Mouse (Mus musculus) limb, embryonic 14.5 days (tissue): ENCODE data around the gene Lzic. TPM values are rescaled to one million over a fixed set of nuclear protein-coding genes. Genes with fewer than 3 reads are reported as not detected.

Source experiments
- ATAC-seq: fragments of 200-750 bp; cut with Nextera tagmentation; 2 replicates; pipeline ENCODE4 v1.8.0; 2017; ENCODE audit warnings: low read depth, moderate number of reproducible peaks, moderate TSS enrichment; ENCODE audit not compliant: low FRiP score
- DNase-seq: peaks from one replicate; pipeline ENCODE4 v3.0.0-alpha.2; 2015; ENCODE audit warnings: low spot score
- H3K27ac ChIP-seq: fragments of 300-500 bp; sonication (generic); replicated peaks from 2 replicates; pipeline ENCODE4 v1.5.1; 2014; ENCODE audit warnings: low read depth, mild to moderate bottlenecking, low read length, moderate library complexity, mixed read lengths
- H3K27me3 ChIP-seq: fragments of 300-500 bp; sonication (generic); 2 replicates; pipeline ENCODE4 v1.6.1; 2014; ENCODE audit warnings: low read length, mixed read lengths; ENCODE audit not compliant: control insufficient read depth, insufficient read depth
- H3K36me3 ChIP-seq: fragments of 300-500 bp; sonication (generic); 2 replicates; pipeline ENCODE4 v1.6.1; 2014; ENCODE audit warnings: mild to moderate bottlenecking, low read length, moderate library complexity, mixed read lengths; ENCODE audit not compliant: control insufficient read depth, insufficient read depth
- H3K4me1 ChIP-seq: fragments of 300-500 bp; sonication (generic); 2 replicates; pipeline ENCODE4 v1.6.1; 2014; ENCODE audit warnings: antibody characterized with exemption, low read length, mixed read lengths; ENCODE audit not compliant: control insufficient read depth, insufficient read depth
- H3K4me2 ChIP-seq: fragments of 300-500 bp; sonication (generic); replicated peaks from 2 replicates; pipeline ENCODE4 v1.6.1; 2014; ENCODE audit warnings: low read depth, mild to moderate bottlenecking, low read length, moderate library complexity; ENCODE audit not compliant: severe bottlenecking
- H3K4me3 ChIP-seq: fragments of 300-500 bp; sonication (generic); replicated peaks from 2 replicates; pipeline ENCODE4 v1.5.1; 2014; ENCODE audit warnings: low read length
- H3K9ac ChIP-seq: fragments of 300-500 bp; sonication (generic); 2 replicates; pipeline ENCODE4 v1.6.1; 2014; ENCODE audit warnings: mild to moderate bottlenecking, low read depth, low read length, moderate library complexity; ENCODE audit not compliant: severe bottlenecking
- H3K9me3 ChIP-seq: fragments of 300-500 bp; sonication (generic); 2 replicates; pipeline ENCODE4 v1.6.1; 2016; ENCODE audit warnings: low read length; ENCODE audit not compliant: control insufficient read depth
- POLR2A ChIP-seq: fragments of 200-500 bp; IDR thresholded peaks from 2 replicates; pipeline ENCODE4 v1.8.0; 2012; ENCODE audit warnings: inconsistent platforms, mild to moderate bottlenecking, moderate library complexity, borderline replicate concordance; ENCODE audit not compliant: insufficient read depth, insufficient read length; ENCODE audit errors: extremely low read depth
- WGBS: fragments of 180-500 bp; shearing (Covaris S2); extraction: QIAGEN DNeasy Blood & Tissue Kit; methylation state at CpG from one replicate; pipeline ENCODE4 v1.1.7; 2014; 5-methylcytosine and 5-hydroxymethylcytosine counted together
- polyA plus RNA-seq, 2 experiments: library from polyadenylated mRNA; depleted of rRNA in 1 of 2; stranded (reverse) in 1 of 2; unstranded in 1 of 2; fragments of >200 nt; fragmentation: Nextera tagmentation in 1 of 2; extraction: Ambion mirVana in 1 of 2; gene quantifications; 2 replicates each; pipeline versions ENCODE4 v1.2.1 to v1.2.3; 2012 to 2014

Gene Lzic
- polyA plus RNA-seq, 2 experiments, result 36.1 to 54.0 TPM

DNA sequence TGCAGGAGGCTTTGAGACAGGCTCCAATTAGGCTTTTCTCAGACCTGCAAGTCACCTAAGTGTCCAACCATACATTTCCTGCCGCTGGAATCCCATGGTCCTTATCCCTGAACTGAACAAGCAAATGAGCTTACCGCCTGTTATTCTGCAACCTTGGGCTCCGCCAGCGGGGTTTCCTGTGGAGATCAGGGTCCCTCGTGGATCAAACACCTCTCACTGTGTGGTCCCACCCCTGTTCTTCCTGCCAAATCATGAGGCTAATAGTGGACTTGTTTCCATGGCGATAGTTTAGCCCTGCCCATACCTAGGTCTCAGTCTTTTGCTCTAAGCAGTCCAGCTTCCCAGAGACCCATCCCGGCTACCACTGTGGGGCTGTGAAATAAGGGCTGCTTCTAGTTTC lies 41.3 kb downstream of the Lzic start:
- Histone ChIP-seq H3K4me3 (no peak overlapping the region), H3K9ac (0 out of 2 replicates have a peak overlapping the region, but pooled peaks have one; percentile 5), H3K27me3 (no peaks in the 10 kb centered on the region), H3K36me3 (no peaks in the 10 kb centered on the region; the same call in 1 of the 2 replicates), H3K27ac (peak overlapping the region; percentile 44; the same call in 1 of the 2 replicates), H3K4me2 (no peak overlapping the region), H3K9me3 (no peaks in the 10 kb centered on the region), H3K4me1 (peaks cover 17% of the 10 kb centered on the region)
- DNase-seq (peak; percentile 63), ATAC-seq (peak; percentile 83)
- no peak for TF ChIP-seq POLR2A
- WGBS, result 17% methylated on average over 7 of the region's 7 CpGs

DNA sequence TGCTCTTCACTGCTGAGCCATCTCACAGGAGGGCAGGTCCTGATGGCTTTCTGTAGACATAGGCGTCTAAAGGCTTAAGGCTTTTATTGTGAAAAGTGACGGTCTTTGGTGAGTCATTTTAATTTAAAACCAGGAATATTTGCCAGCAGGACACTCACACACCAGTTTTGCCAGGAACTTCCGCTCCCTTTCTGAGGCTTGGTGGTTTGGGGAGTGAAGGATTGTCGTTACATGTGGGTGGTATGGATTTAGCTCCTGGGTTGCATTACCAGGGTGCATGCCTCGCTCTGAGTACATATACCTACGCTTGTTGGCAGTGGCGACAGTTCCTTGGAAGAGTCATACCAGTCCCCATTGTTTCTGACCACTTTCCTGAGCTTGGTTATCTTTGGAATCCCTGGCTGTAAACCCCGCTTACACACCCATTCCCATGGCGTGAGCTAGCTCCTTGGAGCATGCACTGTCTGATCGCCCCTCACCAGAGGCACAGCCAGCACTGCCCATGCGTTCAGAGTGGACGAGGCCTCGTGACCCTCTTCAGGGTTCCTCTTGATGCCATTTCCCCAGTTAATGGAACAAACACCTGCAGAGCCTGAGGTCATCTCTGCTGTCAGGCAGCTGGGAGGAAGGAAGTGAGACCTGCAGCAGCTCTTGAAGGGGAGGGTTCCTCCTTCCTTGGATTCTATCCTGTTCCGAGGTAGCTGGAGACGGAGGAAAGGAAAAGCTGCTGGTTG lies 42.8 kb downstream of the Lzic start:
- Histone ChIP-seq H3K4me1 (peaks cover 17% of the 10 kb centered on the region), H3K36me3 (peaks cover 4% of the 10 kb centered on the region; the same call in 1 of the 2 replicates), H3K4me2 (no peak overlapping the region), H3K9me3 (no peaks in the 10 kb centered on the region), H3K9ac (no peak overlapping the region), H3K27me3 (no peaks in the 10 kb centered on the region), H3K4me3 (no peak overlapping the region), H3K27ac (no peak overlapping the region)
- WGBS, result 71% methylated on average over 15 of the region's 15 CpGs
- TF ChIP-seq POLR2A, result no peak
- no peak for ATAC-seq
- DNase-seq, result no peak

DNA sequence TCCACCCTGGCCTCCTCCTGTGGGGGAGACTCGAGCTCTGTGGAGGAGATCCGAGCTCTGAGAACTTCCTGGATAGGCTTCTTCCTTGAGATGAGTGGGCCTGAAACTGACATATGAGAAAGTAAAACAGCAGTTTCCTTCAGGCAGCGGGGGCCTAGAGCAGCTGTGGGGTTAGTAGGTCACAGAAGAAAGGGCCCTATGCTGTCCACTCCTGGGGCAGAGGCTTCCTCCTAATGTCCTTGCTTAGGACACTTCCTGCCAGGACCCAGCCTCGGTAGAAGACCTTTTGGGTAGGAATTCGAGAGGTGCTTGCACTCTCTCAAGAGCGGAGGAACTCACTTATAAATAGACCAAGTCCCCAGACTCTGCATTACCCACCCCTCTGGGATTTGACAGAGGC lies 44.7 kb downstream of the Lzic start:
- Histone ChIP-seq H3K27me3 (no peaks in the 10 kb centered on the region), H3K36me3 (peaks cover 7% of the 10 kb centered on the region; the same call in 1 of the 2 replicates), H3K9ac (no peak overlapping the region), H3K4me3 (no peak overlapping the region), H3K4me2 (no peak overlapping the region), H3K4me1 (peaks cover 17% of the 10 kb centered on the region), H3K9me3 (no peaks in the 10 kb centered on the region), H3K27ac (no peak overlapping the region)
- WGBS, result 68% methylated on average over 6 of the region's 6 CpGs
- no peak for TF ChIP-seq POLR2A
- DNase-seq (no peak), ATAC-seq (no peak)

DNA sequence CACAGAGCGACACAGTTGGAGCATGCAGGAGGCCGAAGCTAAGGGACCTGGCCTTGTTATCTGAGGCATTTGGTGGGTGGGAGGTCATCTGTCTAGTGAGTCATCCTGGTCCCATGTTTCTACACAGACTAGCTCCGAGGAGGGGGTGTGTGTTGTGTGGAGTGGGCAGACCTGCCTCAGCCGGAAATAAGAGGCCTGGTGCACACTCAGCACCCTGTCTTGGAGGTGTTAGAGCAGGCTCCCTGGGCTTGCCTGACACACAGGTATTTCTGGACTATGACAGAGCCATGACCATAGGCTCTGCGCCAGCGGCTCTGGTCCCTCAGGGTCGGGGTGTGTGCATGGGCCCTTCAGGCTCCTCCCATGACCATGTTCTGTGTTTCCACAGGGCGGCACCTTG lies 54.4 kb downstream of the Lzic start:
- no peak for DNase-seq
- 72% methylated on average over 8 of the region's 8 CpGs for WGBS
- no peak overlapping the region for H3K9ac ChIP-seq
- no peak overlapping the region for H3K4me3 ChIP-seq
- no peak for TF ChIP-seq POLR2A
- H3K4me2 ChIP-seq, result no peak overlapping the region
- peaks cover 9% of the 10 kb centered on the region; the same call in 1 of the 2 replicates for H3K36me3 ChIP-seq
- H3K27me3 ChIP-seq, result no peaks in the 10 kb centered on the region
- no peak for ATAC-seq
- no peaks in the 10 kb centered on the region for H3K9me3 ChIP-seq
- H3K4me1 ChIP-seq, result no peaks in the 10 kb centered on the region
- H3K27ac ChIP-seq, result no peak overlapping the region

DNA sequence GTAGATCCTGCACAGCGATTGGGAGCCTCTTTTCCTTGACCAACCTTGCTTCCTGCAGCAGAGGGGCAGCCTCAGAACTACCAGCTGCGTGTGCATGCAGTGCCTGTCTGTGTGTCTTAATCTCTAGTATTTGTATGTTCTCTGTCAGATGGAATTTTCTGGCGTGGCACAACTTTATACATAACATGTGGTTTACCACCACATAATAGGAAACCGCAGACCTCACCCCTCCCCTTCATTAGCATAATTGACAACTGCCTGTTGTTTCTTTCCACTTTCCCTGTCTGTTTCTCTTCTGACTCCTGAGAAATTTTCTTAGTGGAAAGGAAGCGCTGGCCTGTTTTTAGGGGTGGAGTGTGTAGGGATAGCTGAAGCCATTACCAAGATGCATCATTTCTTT lies 56.9 kb downstream of the Lzic start:
- WGBS, result 66% methylated on average over 5 of the region's 5 CpGs
- Histone ChIP-seq H3K4me3 (no peak overlapping the region), H3K27me3 (no peaks in the 10 kb centered on the region), H3K9ac (no peak overlapping the region), H3K36me3 (peaks cover 27% of the 10 kb centered on the region), H3K4me2 (no peak overlapping the region), H3K4me1 (no peaks in the 10 kb centered on the region), H3K27ac (no peak overlapping the region), H3K9me3 (no peaks in the 10 kb centered on the region)
- no peak for TF ChIP-seq POLR2A
- no peak for DNase-seq
- ATAC-seq, result no peak
